Mouse (Mus musculus): ENCODE results near the gene Muc4. TPM values are rescaled to one million over a fixed set of nuclear protein-coding genes. Genes with fewer than 3 reads are reported as not detected.

Gene Muc4
- total and polyA plus RNA-seq, 3 experiments: not detected

DNA sequence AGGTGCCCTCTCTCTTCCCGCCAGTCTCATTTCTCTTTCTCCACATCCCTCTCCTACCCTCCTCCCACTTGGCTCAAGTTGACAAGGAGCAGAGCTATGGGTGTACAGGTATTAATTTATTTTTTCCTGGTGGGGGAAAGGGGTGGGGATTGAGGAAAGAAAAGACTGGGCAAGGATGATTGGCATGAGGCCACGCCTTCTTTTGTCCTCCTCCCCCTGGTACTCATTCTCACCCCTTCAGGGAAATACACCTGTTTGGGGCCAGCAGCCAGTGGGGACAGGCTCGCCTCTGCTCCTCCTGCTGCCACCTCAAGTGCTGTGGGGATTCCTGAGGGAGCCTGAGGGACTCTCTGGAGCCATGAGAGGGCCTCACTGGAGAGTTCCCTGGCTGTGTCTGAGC is 336 bp downstream of the Muc4 start:
- Histone ChIP-seq H3K4me1 (ENCODE audit: control insufficient read depth in 1 of 2, insufficient read depth in 2 of 2, low read length in 2 of 2) (no peaks in the 10 kb centered on the region), H3K36me3 (ENCODE audit: control insufficient read depth in 1 of 2, insufficient read depth in 2 of 2, low read length in 2 of 2) (no peaks in the 10 kb centered on the region), H3K4me3 (ENCODE audit: control insufficient read depth in 1 of 2, insufficient read depth in 1 of 2, low read depth in 2 of 2, low read length in 2 of 2) (no peak overlapping the region), H3K79me2 (ENCODE audit: control insufficient read depth, insufficient read depth, low read length, poor library complexity) (no peaks in the 10 kb centered on the region), H3K9ac (ENCODE audit: control insufficient read depth, low read depth, low read length, poor library complexity, severe bottlenecking) (no peak overlapping the region), H3K27ac (ENCODE audit: control insufficient read depth, low read depth, low read length) (no peak overlapping the region), H3K9me3 (replicated peaks; ENCODE audit: insufficient read depth, low read length) (no peaks in the 10 kb centered on the region), H3K27me3 (ENCODE audit: control insufficient read depth in 1 of 2, insufficient read depth in 2 of 2, low read length in 2 of 2) (peaks cover 2 to 8% of the 10 kb centered on the region in 2 experiments; a peak in 2 of 4 replicates)
- TF ChIP-seq USF1 (IDR thresholded peaks at IDR 0.05; ENCODE audit: low read depth, low read length) (no peak), EP300 (IDR thresholded peaks at IDR 0.05; ENCODE audit: low read depth in 1 of 2, low read length in 2 of 2) (no peak), MAZ (IDR thresholded peaks at IDR 0.05; ENCODE audit: low read depth, low read length) (no peak), POLR2AphosphoS2 (IDR thresholded peaks at IDR 0.05; ENCODE audit: low read length) (no peak), ELF1 (IDR thresholded peaks at IDR 0.05; ENCODE audit: low read depth, low read length) (no peak), CHD1 (IDR thresholded peaks at IDR 0.05; ENCODE audit: low read depth, low read length) (no peak), MAFK (IDR thresholded peaks at IDR 0.05; ENCODE audit: borderline replicate concordance, low read depth, low read length) (no peak), POLR2AphosphoS5 (IDR thresholded peaks at IDR 0.05; ENCODE audit: borderline replicate concordance, low read depth, low read length) (no peak), TBP (IDR thresholded peaks at IDR 0.05; ENCODE audit: low read depth, low read length) (no peak), ZMIZ1 (IDR thresholded peaks at IDR 0.05; ENCODE audit: low read depth, low read length) (no peak), TCF12 (IDR thresholded peaks at IDR 0.05; ENCODE audit: low read depth, low read length) (no peak), MYC (IDR thresholded peaks at IDR 0.05; ENCODE audit: low read depth, low read length) (no peak), MEF2A (IDR thresholded peaks at IDR 0.05; ENCODE audit: extremely low read depth, insufficient replicate concordance, low read depth, low read length, poor library complexity, severe bottlenecking) (no peak), BHLHE40 (IDR thresholded peaks at IDR 0.05; ENCODE audit: borderline replicate concordance, low read depth, low read length) (no peak), HCFC1 (IDR thresholded peaks at IDR 0.05; ENCODE audit: low read depth, low read length) (no peak)
- no peak for DNase-seq (ENCODE audit: low read depth, low spot score)

DNA sequence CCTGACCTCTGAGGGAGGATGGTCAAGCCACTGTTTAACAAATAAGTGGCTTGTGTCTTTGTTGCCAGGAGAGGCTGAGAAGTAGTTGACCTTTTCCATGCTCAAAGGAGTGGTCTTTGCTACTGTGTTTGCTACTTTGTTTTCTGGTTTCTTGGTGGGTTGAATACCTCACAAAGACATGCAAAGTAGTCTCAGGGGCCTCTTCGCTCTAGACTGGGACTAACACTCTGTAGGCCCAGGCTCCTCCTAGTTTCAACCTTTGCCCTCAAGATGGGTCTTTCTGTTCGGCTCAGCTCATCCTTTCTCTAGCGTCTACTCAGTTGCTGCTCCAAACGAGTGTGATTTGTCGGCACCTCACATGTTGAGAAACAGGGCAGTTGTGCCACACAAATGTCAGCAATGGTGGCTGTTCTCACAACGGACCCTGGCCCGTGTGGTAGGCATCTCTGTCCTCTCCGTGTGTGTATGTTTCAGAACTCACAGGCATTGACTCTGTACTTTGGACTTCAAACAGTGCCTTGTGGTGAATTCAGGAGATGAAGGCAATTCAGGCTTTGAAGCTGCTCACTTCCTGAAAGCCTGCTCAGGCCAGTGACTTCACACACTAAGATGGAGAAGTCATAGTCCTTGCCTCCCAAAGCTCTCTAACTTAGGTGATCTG is 4.4 kb downstream of the Muc4 start:
- TF ChIP-seq KAT2A (conservative IDR thresholded peaks at IDR 0.05; ENCODE audit: low read depth, low read length) (no peak), UBTF (IDR thresholded peaks at IDR 0.05; ENCODE audit: borderline replicate concordance, insufficient read depth, low read depth, low read length) (no peak), BHLHE40 (IDR thresholded peaks at IDR 0.05; ENCODE audit: borderline replicate concordance, low read depth, low read length) (no peak), HCFC1 (IDR thresholded peaks at IDR 0.05; ENCODE audit: low read depth, low read length) (no peak), MXI1 (IDR thresholded peaks at IDR 0.05; ENCODE audit: low read depth, low read length) (no peak), SMC3 (IDR thresholded peaks at IDR 0.05; ENCODE audit: low read depth, low read length) (no peak), CHD1 (IDR thresholded peaks at IDR 0.05; ENCODE audit: low read depth, low read length) (no peak), ETS1 (IDR thresholded peaks at IDR 0.05; ENCODE audit: low read depth, low read length) (no peak), TCF12 (IDR thresholded peaks at IDR 0.05; ENCODE audit: low read depth, low read length) (no peak), RCOR1 (IDR thresholded peaks at IDR 0.05; ENCODE audit: low read depth, low read length) (no peak), MAFK (IDR thresholded peaks at IDR 0.05; ENCODE audit: borderline replicate concordance, low read depth, low read length) (no peak), ZMIZ1 (IDR thresholded peaks at IDR 0.05; ENCODE audit: low read depth, low read length) (no peak), RAD21 (IDR thresholded peaks at IDR 0.05; ENCODE audit: low read depth, low read length) (no peak), POLR2AphosphoS5 (IDR thresholded peaks at IDR 0.05; ENCODE audit: borderline replicate concordance, low read depth, low read length) (no peak), GATA1 (IDR thresholded peaks at IDR 0.05; ENCODE audit: low read depth, low read length) (no peak)
- DNase-seq (ENCODE audit: low read depth, low spot score): no peak
- H3K9me3 ChIP-seq (replicated peaks; ENCODE audit: insufficient read depth, low read length): no peaks in the 10 kb centered on the region
- no peaks in the 10 kb centered on the region for H3K36me3 ChIP-seq (ENCODE audit: control insufficient read depth in 1 of 2, insufficient read depth in 2 of 2, low read length in 2 of 2)
- H3K27me3 ChIP-seq (ENCODE audit: control insufficient read depth in 1 of 2, insufficient read depth in 2 of 2, low read length in 2 of 2): peaks cover 11 to 16% of the 10 kb centered on the region in 2 experiments
- no peak overlapping the region for H3K27ac ChIP-seq (ENCODE audit: control insufficient read depth, low read depth, low read length)
- no peaks in the 10 kb centered on the region; a peak in 1 of 4 replicates for H3K4me1 ChIP-seq (ENCODE audit: control insufficient read depth in 1 of 2, insufficient read depth in 2 of 2, low read length in 2 of 2)
- H3K4me3 ChIP-seq (ENCODE audit: control insufficient read depth in 1 of 2, insufficient read depth in 1 of 2, low read depth in 2 of 2, low read length in 2 of 2): no peak overlapping the region
- no peaks in the 10 kb centered on the region for H3K79me2 ChIP-seq (ENCODE audit: control insufficient read depth, insufficient read depth, low read length, poor library complexity)
- H3K9ac ChIP-seq (ENCODE audit: control insufficient read depth, low read depth, low read length, poor library complexity, severe bottlenecking): no peak overlapping the region

Measured in MEL (cell line).